Mouse (Mus musculus) heart, adult 2 months (tissue): ENCODE data around the gene Synpo2. TPM values are rescaled to one million over a fixed set of nuclear protein-coding genes. Genes with fewer than 3 reads are reported as not detected.
A peak's percentile ranks its signal among the peaks of the same experiment; 100 is the strongest.

Experiments used
- DNase-seq, 2 experiments: peaks; one replicate each; pipeline ENCODE4 v3.0.0; 2021
- H3K27ac ChIP-seq: fragments of 200-600 bp; 2 replicates; pipeline ENCODE4 v1.8.1; 2022
- H3K27me3 ChIP-seq: fragments of 200-500 bp; 2 replicates; pipeline ENCODE4 v1.6.1; 2012; ENCODE audit warnings: mild to moderate bottlenecking, low read length, inconsistent platforms, mixed read lengths; ENCODE audit not compliant: control insufficient read depth, insufficient read depth
- H3K36me3 ChIP-seq: fragments of 200-500 bp; 2 replicates; pipeline ENCODE4 v1.6.1; 2012; ENCODE audit warnings: low read length, inconsistent platforms; ENCODE audit not compliant: control insufficient read depth, insufficient read depth
- H3K4me1 ChIP-seq: fragments of 200-500 bp; 2 replicates; pipeline ENCODE4 v1.6.1; 2011; ENCODE audit warnings: low read length; ENCODE audit not compliant: control insufficient read depth, insufficient read depth
- H3K4me3 ChIP-seq: fragments of 200-600 bp; 2 replicates; pipeline ENCODE4 v1.8.1; 2022
- H3K79me2 ChIP-seq: fragments of 200-500 bp; replicated peaks from 2 replicates; pipeline ENCODE4 v1.6.1; 2012; ENCODE audit warnings: mild to moderate bottlenecking, inconsistent platforms, low read length, moderate library complexity, mixed read lengths; ENCODE audit not compliant: control insufficient read depth, insufficient read depth
- H3K9ac ChIP-seq: fragments of 200-500 bp; 2 replicates; pipeline ENCODE4 v1.6.1; 2012; ENCODE audit warnings: low read depth, mild to moderate bottlenecking, control low read depth, inconsistent platforms, low read length, mixed read lengths
- CTCF ChIP-seq: fragments of 200-600 bp; IDR thresholded peaks from 2 replicates; pipeline ENCODE4 v1.8.1; 2022; ENCODE audit warnings: antibody characterized with exemption, mild to moderate bottlenecking, moderate library complexity
- EP300 ChIP-seq: fragments of 200-500 bp; IDR thresholded peaks from 2 replicates; pipeline ENCODE4 v1.6.1; 2011; ENCODE audit warnings: low read depth, low read length, control low read depth; ENCODE audit not compliant: insufficient read depth
- POLR2A ChIP-seq: fragments of 200-500 bp; IDR thresholded peaks from 2 replicates; pipeline ENCODE4 v1.6.1; 2011; ENCODE audit warnings: mild to moderate bottlenecking, low read depth, low read length, control low read depth; ENCODE audit not compliant: insufficient read depth
- WGBS: fragments of 180-500 bp; shearing (Covaris S2); methylation state at CpG from one replicate; pipeline ENCODE4 v1.1.7; 2018; 5-methylcytosine and 5-hydroxymethylcytosine counted together
- intact Hi-C: fragments of 180-260 bp; cut with DNase I; formaldehyde crosslinking; loops from one replicate; pipeline ENCODE4 v1.15.1; 2025
- polyA plus RNA-seq: library from polyadenylated mRNA; depleted of rRNA; stranded (reverse); fragments of >200 nt; gene quantifications from 2 replicates; pipeline ENCODE4 v1.2.3, GENCODE M21; 2012
- total RNA-seq, 2 experiments: library from RNA; stranded (reverse); gene quantifications; 2 replicates each; pipeline ENCODE4 v1.2.3; 2021

The Synpo2 gene
- total and polyA plus RNA-seq, 3 experiments = 19.3 to 97.5 (median 85.8) TPM

GRCm38 (mm10) chr3:123152911-123153310, 83.0 kb downstream of the Synpo2 start:
- H3K4me1 ChIP-seq = peaks cover 7% of the 10 kb centered on the region
- TF ChIP-seq EP300 (no peak), POLR2A (no peak), CTCF (no peak)
- H3K79me2 ChIP-seq = no peaks in the 10 kb centered on the region
- intact Hi-C loops = no loop called here
- DNase-seq = no peak
- H3K9ac ChIP-seq = no peak overlapping the region
- peaks cover 5% of the 10 kb centered on the region; the same call in 1 of the 2 replicates for H3K36me3 ChIP-seq
- WGBS = 66% methylated on average over 5 of the region's 5 CpGs
- peak overlapping the region; percentile 73 for H3K27ac ChIP-seq
- no peaks in the 10 kb centered on the region for H3K27me3 ChIP-seq
- no peak overlapping the region for H3K4me3 ChIP-seq

- Histone ChIP-seq H3K27me3 (no peaks in the 10 kb centered on the region), H3K9ac (no peak overlapping the region), H3K4me1 (peaks cover 6% of the 10 kb centered on the region), H3K79me2 (no peaks in the 10 kb centered on the region), H3K27ac (peak overlapping the region; percentile 73), H3K36me3 (peaks cover 8% of the 10 kb centered on the region; the same call in 1 of the 2 replicates), H3K4me3 (no peak overlapping the region)
- intact Hi-C loops = no loop called here
- no peak for TF ChIP-seq POLR2A
- TF ChIP-seq CTCF = no peak
- TF ChIP-seq EP300 = no peak
- 19% methylated on average over 8 of the region's 8 CpGs for WGBS
- DNase-seq = no peak
Measured at GRCm38 (mm10) chr3:123150523-123151135, 85.3 kb downstream of the Synpo2 start.

GRCm38 (mm10) chr3:123149380-123150162, 86.4 kb downstream of the Synpo2 start:
- WGBS = 64% methylated on average over 10 of the region's 10 CpGs
- H3K79me2 ChIP-seq = no peaks in the 10 kb centered on the region
- H3K4me1 ChIP-seq = peaks cover 6% of the 10 kb centered on the region
- DNase-seq = no peak
- H3K36me3 ChIP-seq = peaks cover 8% of the 10 kb centered on the region; the same call in 1 of the 2 replicates
- H3K4me3 ChIP-seq = no peak overlapping the region
- no peak for TF ChIP-seq CTCF
- no peak for TF ChIP-seq EP300
- TF ChIP-seq POLR2A = no peak
- no peaks in the 10 kb centered on the region for H3K27me3 ChIP-seq
- peak overlapping the region; percentile 73 for H3K27ac ChIP-seq
- H3K9ac ChIP-seq = no peak overlapping the region
- intact Hi-C loops = no loop called here

- H3K4me3 ChIP-seq = no peak overlapping the region
- no peaks in the 10 kb centered on the region for H3K79me2 ChIP-seq
- intact Hi-C loops = no loop called here
- H3K36me3 ChIP-seq = peaks cover 8% of the 10 kb centered on the region; the same call in 1 of the 2 replicates
- H3K4me1 ChIP-seq = peaks cover 5% of the 10 kb centered on the region
- 67% methylated on average over 3 of the region's 3 CpGs for WGBS
- 0 out of 2 replicates have a peak overlapping the region, but pooled peaks have one; percentile 4 for H3K27ac ChIP-seq
- no peak for DNase-seq
- no peaks in the 10 kb centered on the region for H3K27me3 ChIP-seq
- TF ChIP-seq CTCF (no peak), POLR2A (no peak), EP300 (no peak)
- no peak overlapping the region for H3K9ac ChIP-seq
Measured at GRCm38 (mm10) chr3:123148641-123149040, 87.3 kb downstream of the Synpo2 start.

- Histone ChIP-seq H3K27me3 (no peaks in the 10 kb centered on the region), H3K4me1 (peaks cover 9% of the 10 kb centered on the region), H3K4me3 (no peak overlapping the region), H3K36me3 (peaks cover 8% of the 10 kb centered on the region; the same call in 1 of the 2 replicates), H3K27ac (peak overlapping the region; percentile 54), H3K9ac (no peak overlapping the region), H3K79me2 (no peaks in the 10 kb centered on the region)
- WGBS = 59% methylated on average over 8 of the region's 8 CpGs
- DNase-seq = no peak
- intact Hi-C loops = no loop called here
- no peak for TF ChIP-seq EP300
- no peak for TF ChIP-seq CTCF
- no peak for TF ChIP-seq POLR2A
Measured at GRCm38 (mm10) chr3:123146557-123146956, 89.4 kb downstream of the Synpo2 start.

GRCm38 (mm10) chr3:123145942-123146341, 90.0 kb downstream of the Synpo2 start:
- TF ChIP-seq CTCF (no peak), POLR2A (no peak), EP300 (no peak)
- peak overlapping the region; percentile 49 for H3K27ac ChIP-seq
- peaks cover 7% of the 10 kb centered on the region for H3K4me1 ChIP-seq
- no peak overlapping the region for H3K9ac ChIP-seq
- no peaks in the 10 kb centered on the region for H3K27me3 ChIP-seq
- WGBS = 85% methylated on average over 4 of the region's 4 CpGs
- no peaks in the 10 kb centered on the region for H3K79me2 ChIP-seq
- H3K36me3 ChIP-seq = peaks cover 8% of the 10 kb centered on the region; the same call in 1 of the 2 replicates
- intact Hi-C loops = no loop called here
- no peak overlapping the region for H3K4me3 ChIP-seq
- no peak for DNase-seq
